Mouse (Mus musculus): ENCODE data around the gene 1700019N19Rik. TPM values are rescaled to one million over a fixed set of nuclear protein-coding genes. Genes with fewer than 3 reads are reported as not detected.
A peak's percentile ranks its signal among the peaks of the same experiment; 100 is the strongest.

1700019N19Rik gene
- total RNA-seq, 2 experiments from 2014 or later: not detected

GRCm38 (mm10) chr19:58824316-58824715 is 30.1 kb upstream of the 1700019N19Rik start:
- intact Hi-C loops (cut with DNase I): no loop called here
- no peak overlapping the region for H3K4me3 ChIP-seq
- no peak for DNase-seq (ENCODE audit: extremely low spot score in 1 of 2, low spot score in 2 of 2)
- TF ChIP-seq CTCF (IDR thresholded peaks at IDR 0.05): no peak
- H3K27ac ChIP-seq: no peak overlapping the region

- Histone ChIP-seq H3K4me3 (no peak overlapping the region), H3K27ac (peak overlapping the region; percentile 78)
- TF ChIP-seq CTCF (IDR thresholded peaks at IDR 0.05): no peak
- intact Hi-C loops (cut with DNase I): no loop called here
- DNase-seq (ENCODE audit: extremely low spot score in 1 of 2, low spot score in 2 of 2): no peak
These were observed 29.0 kb upstream of the 1700019N19Rik start for GRCm38 (mm10) chr19:58823301-58823700.

- TF ChIP-seq CTCF (IDR thresholded peaks at IDR 0.05): no peak
- no peak overlapping the region for H3K4me3 ChIP-seq
- peak overlapping the region; percentile 78 for H3K27ac ChIP-seq
- intact Hi-C loops (cut with DNase I): no loop called here
- DNase-seq (ENCODE audit: extremely low spot score in 1 of 2, low spot score in 2 of 2): peak; percentile 59 to 73
These were observed 28.4 kb upstream of the 1700019N19Rik start for GRCm38 (mm10) chr19:58822454-58823200.

DNA sequence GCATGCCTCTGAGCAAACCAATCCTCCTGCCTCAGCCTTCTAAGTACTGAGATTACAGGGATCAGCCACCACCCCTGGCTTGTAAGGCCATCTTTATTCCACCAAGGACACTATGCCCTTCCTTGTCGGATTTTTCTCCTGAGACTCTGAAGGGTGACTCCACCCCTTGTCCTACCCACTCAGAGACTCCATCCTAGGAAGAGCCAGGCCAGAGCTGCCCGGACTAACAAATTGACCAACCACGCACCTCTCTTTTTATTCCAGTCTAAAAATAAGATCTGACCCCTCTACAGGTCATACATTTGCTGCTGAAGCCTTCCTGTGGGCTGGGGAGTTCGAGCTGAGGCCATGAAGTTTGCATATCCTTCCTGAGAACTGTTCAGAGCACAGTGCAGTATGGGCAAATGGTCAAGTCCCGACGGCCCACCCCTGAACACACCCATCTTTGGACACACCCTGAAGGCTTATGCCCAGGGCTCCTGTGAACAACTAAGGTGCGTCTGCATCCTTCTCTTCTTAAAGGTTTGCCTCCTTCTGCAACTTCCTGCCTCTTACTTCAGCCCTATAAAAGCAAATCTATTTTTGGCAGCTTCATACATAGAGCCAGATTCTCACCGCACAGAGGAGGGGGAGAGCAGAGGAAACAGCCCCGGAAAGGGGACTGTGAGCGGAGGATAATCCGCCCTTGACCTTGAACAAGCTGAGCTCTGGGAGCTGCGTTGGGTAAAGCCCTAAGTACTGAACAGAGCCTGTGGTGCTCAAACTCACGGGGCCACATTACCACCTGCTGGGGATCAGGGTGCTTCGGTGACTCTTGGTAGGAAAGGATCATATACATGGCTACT is 24.5 kb upstream of the 1700019N19Rik start:
- no peak overlapping the region for H3K4me3 ChIP-seq
- intact Hi-C loops (cut with DNase I): loop anchor here (5.0 kb wide), 1 partner anchor 39 kb away; no protein-coding TSS in a partner anchor
- no peak for DNase-seq (ENCODE audit: extremely low spot score in 1 of 2, low spot score in 2 of 2)
- peak overlapping the region; percentile 78 for H3K27ac ChIP-seq
- TF ChIP-seq CTCF (IDR thresholded peaks at IDR 0.05): no peak

DNA sequence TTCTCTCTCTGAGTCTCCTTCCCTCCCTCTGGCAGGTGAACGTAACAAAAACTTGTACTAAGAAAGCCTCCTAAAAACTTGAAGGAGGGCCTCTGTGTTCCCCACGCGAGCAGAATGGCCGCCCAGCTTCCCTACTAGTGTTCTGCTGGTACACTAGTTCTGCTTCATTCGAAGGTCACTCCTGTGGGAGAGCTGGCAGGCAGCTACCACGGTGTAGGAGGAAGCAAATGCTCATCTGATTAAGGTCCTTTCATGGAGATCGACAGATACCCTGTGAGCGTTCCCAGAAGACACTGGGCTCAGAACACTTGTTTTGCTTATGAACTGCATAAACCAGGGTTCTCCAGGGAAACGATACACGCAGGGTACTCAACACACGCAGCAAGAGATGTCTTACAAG is 23.1 kb upstream of the 1700019N19Rik start:
- no peak for TF ChIP-seq CTCF (IDR thresholded peaks at IDR 0.05)

DNA sequence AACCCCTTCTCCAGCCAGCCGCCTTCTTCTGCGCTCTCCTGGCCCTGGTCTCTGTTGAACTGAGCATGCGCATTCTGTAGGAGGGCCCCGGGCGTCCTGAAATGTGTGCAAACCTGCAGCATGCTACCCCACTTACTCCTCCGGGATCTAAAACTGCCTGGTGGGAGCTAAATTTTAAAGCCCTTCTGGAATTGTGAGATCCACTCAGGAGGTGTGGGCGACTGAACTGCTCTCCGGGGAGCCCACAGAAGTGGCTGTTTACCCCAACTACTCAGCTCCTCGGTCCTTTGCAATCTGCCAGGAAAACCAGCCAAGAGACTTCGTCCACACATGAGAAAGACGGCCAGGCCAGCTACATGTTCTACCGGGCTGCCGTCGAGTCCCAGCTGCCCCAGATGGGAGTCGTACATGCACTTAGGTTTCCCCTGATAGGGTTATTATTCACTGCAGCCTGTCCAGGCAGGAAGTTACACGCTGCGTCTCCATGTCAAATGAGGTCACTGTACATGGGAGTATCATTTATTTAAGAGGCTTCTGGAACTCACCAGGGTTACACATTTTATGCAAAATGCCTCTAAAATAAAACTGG is 22.3 kb upstream of the 1700019N19Rik start:
- Histone ChIP-seq H3K4me3 (no peak overlapping the region), H3K27ac (peak overlapping the region; percentile 78)
- peak; percentile 62 to 73 for DNase-seq (ENCODE audit: extremely low spot score in 1 of 2, low spot score in 2 of 2)
- intact Hi-C loops (cut with DNase I): loop anchor here (5.0 kb wide), 1 partner anchor 41 kb away; no protein-coding TSS in a partner anchor
- no peak for TF ChIP-seq CTCF (IDR thresholded peaks at IDR 0.05)

More for the DNA sequence above, 23.1 kb upstream of the 1700019N19Rik start:
- H3K27ac ChIP-seq: peak overlapping the region; percentile 78
- intact Hi-C loops (cut with DNase I): loop anchor here (5.0 kb wide), 1 partner anchor 40 kb away; no protein-coding TSS in a partner anchor
- no peak overlapping the region for H3K4me3 ChIP-seq
- no peak for DNase-seq (ENCODE audit: extremely low spot score in 1 of 2, low spot score in 2 of 2)

DNA sequence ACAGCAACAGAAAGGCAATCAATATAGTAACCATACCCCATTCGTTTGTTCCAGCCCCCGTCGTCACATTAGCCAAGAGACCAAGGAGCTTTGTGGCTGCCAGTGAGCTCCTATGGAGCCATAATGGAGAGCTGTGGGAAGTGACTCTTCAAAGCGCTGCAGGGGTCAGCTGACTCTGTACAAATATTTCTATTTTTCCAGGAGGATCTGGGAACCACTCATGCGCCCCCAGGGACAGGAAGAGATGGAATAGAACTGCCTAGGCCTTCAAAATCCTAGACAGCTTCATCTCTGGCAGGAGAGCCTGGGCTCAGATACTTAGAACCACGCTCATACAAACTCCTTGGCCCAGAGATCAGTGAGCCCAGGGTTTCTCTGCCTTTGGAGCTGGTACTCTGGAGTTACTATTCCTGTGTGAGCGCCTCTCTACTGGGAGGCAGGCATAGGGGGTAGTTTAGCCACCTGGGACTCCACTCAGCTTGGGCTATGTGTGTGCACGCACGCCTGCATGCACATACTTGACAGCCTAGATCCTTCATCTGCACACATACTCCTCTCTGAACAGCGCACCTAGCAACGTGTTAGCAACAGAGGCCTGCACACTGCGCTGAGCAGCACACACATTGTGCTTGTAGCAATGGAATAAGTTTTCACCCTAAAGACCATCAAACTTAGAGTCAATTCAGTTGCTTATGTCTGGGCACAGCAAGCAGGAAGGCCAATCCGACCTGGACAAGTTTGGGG is 21.1 kb upstream of the 1700019N19Rik start:
- intact Hi-C loops (cut with DNase I): loop anchor here (5.0 kb wide), 1 partner anchor 42 kb away; no protein-coding TSS in a partner anchor
- no peak for DNase-seq (ENCODE audit: extremely low spot score in 1 of 2, low spot score in 2 of 2)
- TF ChIP-seq CTCF (IDR thresholded peaks at IDR 0.05): no peak
- Histone ChIP-seq H3K4me3 (no peak overlapping the region), H3K27ac (peak overlapping the region; percentile 76)

- peak overlapping the region; percentile 29; the same call in 1 of the 2 replicates for H3K27ac ChIP-seq
- intact Hi-C loops (cut with DNase I): no loop called here
- no peak overlapping the region for H3K4me3 ChIP-seq
- DNase-seq (ENCODE audit: extremely low spot score in 1 of 2, low spot score in 2 of 2): no peak
- TF ChIP-seq CTCF (IDR thresholded peaks at IDR 0.05): no peak
These were observed 16.3 kb upstream of the 1700019N19Rik start for GRCm38 (mm10) chr19:58810536-58810935.

DNA sequence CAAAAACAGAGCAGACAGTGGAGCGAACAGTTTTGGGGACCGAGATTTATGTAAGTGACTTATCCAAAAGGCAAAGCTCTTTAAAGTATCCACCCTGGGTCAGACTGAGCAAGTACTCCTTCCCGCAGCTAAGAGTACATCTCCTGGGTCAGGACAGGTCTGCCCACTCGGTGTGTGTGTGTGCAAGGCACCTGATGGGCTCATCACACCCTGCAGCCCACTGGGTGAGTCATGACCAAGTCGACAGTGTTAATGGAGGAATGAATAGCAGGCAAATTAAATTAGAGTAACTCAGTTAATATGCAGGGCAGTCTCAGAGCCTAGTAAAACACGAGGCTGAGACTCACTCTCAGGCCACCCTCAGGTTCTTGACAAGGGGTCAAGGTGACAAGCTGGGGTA is 14.6 kb upstream of the 1700019N19Rik start:
- Histone ChIP-seq H3K4me3 (no peak overlapping the region), H3K27ac (no peak overlapping the region)
- TF ChIP-seq CTCF (IDR thresholded peaks at IDR 0.05): no peak
- intact Hi-C loops (cut with DNase I): loop anchor here (5.0 kb wide), 1 partner anchor 388 kb away; no protein-coding TSS in a partner anchor
- DNase-seq (ENCODE audit: extremely low spot score in 1 of 2, low spot score in 2 of 2): no peak

- DNase-seq (ENCODE audit: extremely low spot score in 1 of 2, low spot score in 2 of 2): peak; percentile 73 to 78
- H3K4me3 ChIP-seq: no peak overlapping the region
- no peak overlapping the region for H3K27ac ChIP-seq
- intact Hi-C loops (cut with DNase I): loop anchor here (1.0 to 5.0 kb wide), 2 partner anchors 98 to 391 kb away; no protein-coding TSS in a partner anchor
- TF ChIP-seq CTCF (IDR thresholded peaks at IDR 0.05): peak; percentile 88
These were observed 12.1 kb upstream of the 1700019N19Rik start for GRCm38 (mm10) chr19:58806364-58806763.

All from left cerebral cortex, adult 2 months (tissue).